Mouse (Mus musculus) embryonic facial prominence, embryonic 14.5 days (tissue): ENCODE data around the gene Mamstr. TPM values are rescaled to one million over a fixed set of nuclear protein-coding genes. Genes with fewer than 3 reads are reported as not detected.
A peak's percentile ranks its signal among the peaks of the same experiment; 100 is the strongest.
"Not testable (repeated sequence)": the region's sequence is repeated elsewhere in the genome, so short reads cannot be mapped to it uniquely, and the experiment has no call there.

Source experiments
- ATAC-seq: fragments of 200-750 bp; cut with Nextera tagmentation; 2 replicates; pipeline ENCODE4 v1.8.0; 2017; ENCODE audit warnings: low read depth, moderate number of reproducible peaks, moderate TSS enrichment
- DNase-seq: peaks from one replicate; pipeline ENCODE4 v3.0.0-alpha.2; 2015; ENCODE audit warnings: low spot score
- H3K27ac ChIP-seq: fragments of 300-500 bp; sonication (generic); replicated peaks from 2 replicates; pipeline ENCODE4 v1.5.1; 2014; ENCODE audit warnings: low read depth, mild to moderate bottlenecking, low read length, moderate library complexity
- H3K27me3 ChIP-seq: fragments of 300-500 bp; sonication (generic); replicated peaks from 2 replicates; pipeline ENCODE4 v1.6.1; 2014; ENCODE audit warnings: low read length; ENCODE audit not compliant: control insufficient read depth, insufficient read depth
- H3K36me3 ChIP-seq: fragments of 300-500 bp; sonication (generic); 2 replicates; pipeline ENCODE4 v1.6.1; 2014; ENCODE audit warnings: low read length, mixed read lengths; ENCODE audit not compliant: control insufficient read depth, insufficient read depth
- H3K4me1 ChIP-seq: fragments of 300-500 bp; sonication (generic); 2 replicates; pipeline ENCODE4 v1.6.1; 2014; ENCODE audit warnings: antibody characterized with exemption, low read length; ENCODE audit not compliant: control insufficient read depth, insufficient read depth
- H3K4me2 ChIP-seq: fragments of 300-500 bp; sonication (generic); 2 replicates; pipeline ENCODE4 v1.6.1; 2014; ENCODE audit warnings: low read depth, mild to moderate bottlenecking, low read length, moderate library complexity, mixed read lengths
- H3K4me3 ChIP-seq: fragments of 300-500 bp; sonication (generic); 2 replicates; pipeline ENCODE4 v1.5.1; 2014; ENCODE audit warnings: low read depth, mild to moderate bottlenecking, low read length
- H3K9ac ChIP-seq: fragments of 300-500 bp; sonication (generic); 2 replicates; pipeline ENCODE4 v1.6.1; 2014; ENCODE audit warnings: low read depth, mild to moderate bottlenecking, low read length, moderate library complexity, mixed read lengths
- H3K9me3 ChIP-seq: fragments of 300-500 bp; sonication (generic); 2 replicates; pipeline ENCODE4 v1.6.1; 2016; ENCODE audit warnings: low read length; ENCODE audit not compliant: control insufficient read depth
- WGBS: fragments of 180-500 bp; shearing (Covaris S2); extraction: QIAGEN DNeasy Blood & Tissue Kit; methylation state at CpG from one replicate; pipeline ENCODE4 v1.1.7; 2014; 5-methylcytosine and 5-hydroxymethylcytosine counted together
- polyA plus RNA-seq: library from polyadenylated mRNA; unstranded; fragments of >200 nt; fragmentation: Nextera tagmentation; extraction: Ambion mirVana; gene quantifications from 2 replicates; pipeline ENCODE4 v1.2.1, GENCODE M21; 2014

Mamstr gene
- polyA plus RNA-seq, 1 experiment from 2014 or later, result 28.8 TPM

GRCm38 (mm10) chr7:45654424-45655047, 14.8 kb downstream of the Mamstr start:
- no peak overlapping the region for H3K4me3 ChIP-seq
- H3K9me3 ChIP-seq, result 0 out of 2 replicates have a peak, but pooled peaks cover 6% of the 10 kb centered on the region
- no peaks in the 10 kb centered on the region for H3K27me3 ChIP-seq
- ATAC-seq, result peak; percentile 73
- H3K4me1 ChIP-seq, result no peaks in the 10 kb centered on the region
- H3K9ac ChIP-seq, result no peak overlapping the region
- peak overlapping the region; percentile 36; the same call in 1 of the 2 replicates for H3K27ac ChIP-seq
- H3K4me2 ChIP-seq, result peak overlapping the region; percentile 34
- peak; percentile 70 for DNase-seq
- WGBS, result 28% methylated on average over 17 of the region's 17 CpGs
- H3K36me3 ChIP-seq, result no peaks in the 10 kb centered on the region

GRCm38 (mm10) chr7:45660746-45661478, 21.1 kb downstream of the Mamstr start:
- Histone ChIP-seq H3K27me3 (no peaks in the 10 kb centered on the region), H3K36me3 (no peaks in the 10 kb centered on the region), H3K4me1 (peaks cover 9% of the 10 kb centered on the region; the same call in 1 of the 2 replicates), H3K9ac (no peak overlapping the region), H3K4me3 (no peak overlapping the region), H3K9me3 (0 out of 2 replicates have a peak, but pooled peaks cover 6% of the 10 kb centered on the region), H3K4me2 (no peak overlapping the region), H3K27ac (no peak overlapping the region)
- ATAC-seq (no peak), DNase-seq (no peak)
- 72% methylated on average over 11 of the region's 11 CpGs for WGBS

DNA sequence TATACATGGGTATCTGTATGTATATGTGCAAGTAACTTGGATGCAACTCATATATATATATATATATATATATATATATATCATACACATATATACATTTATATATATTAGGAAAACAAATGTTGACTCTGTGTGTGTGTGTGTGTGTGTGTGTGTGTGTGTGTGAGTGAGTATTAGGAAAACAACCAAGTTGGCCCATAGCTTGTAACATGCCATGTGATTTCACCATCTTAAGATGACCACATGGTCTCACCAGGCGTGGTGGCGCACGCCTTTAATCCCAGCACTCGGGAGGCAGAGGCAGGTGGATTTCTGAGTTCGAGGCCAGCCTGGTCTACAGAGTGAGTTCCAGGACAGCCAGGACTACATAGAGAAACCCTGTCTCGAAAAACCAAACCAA, 21.9 kb downstream of the Mamstr start:
- not testable (repeated sequence) for H3K4me3 ChIP-seq, DNase-seq, H3K9ac ChIP-seq, ATAC-seq, H3K36me3 ChIP-seq, H3K4me2 ChIP-seq, H3K27ac ChIP-seq, H3K9me3 ChIP-seq, H3K27me3 ChIP-seq, H3K4me1 ChIP-seq
- 90% methylated on average over 6 of the region's 6 CpGs for WGBS

GRCm38 (mm10) chr7:45665303-45666138, 25.7 kb downstream of the Mamstr start:
- peak; percentile 59 for DNase-seq
- Histone ChIP-seq H3K4me2 (no peak overlapping the region), H3K9ac (peak overlapping the region; percentile 30; the same call in 1 of the 2 replicates), H3K4me1 (peaks cover 9% of the 10 kb centered on the region; the same call in 1 of the 2 replicates), H3K27me3 (no peaks in the 10 kb centered on the region), H3K36me3 (no peaks in the 10 kb centered on the region), H3K4me3 (no peak overlapping the region), H3K9me3 (no peaks in the 10 kb centered on the region), H3K27ac (no peak overlapping the region)
- peak; percentile 68 for ATAC-seq
- 47% methylated on average over 13 of the region's 13 CpGs for WGBS

DNA sequence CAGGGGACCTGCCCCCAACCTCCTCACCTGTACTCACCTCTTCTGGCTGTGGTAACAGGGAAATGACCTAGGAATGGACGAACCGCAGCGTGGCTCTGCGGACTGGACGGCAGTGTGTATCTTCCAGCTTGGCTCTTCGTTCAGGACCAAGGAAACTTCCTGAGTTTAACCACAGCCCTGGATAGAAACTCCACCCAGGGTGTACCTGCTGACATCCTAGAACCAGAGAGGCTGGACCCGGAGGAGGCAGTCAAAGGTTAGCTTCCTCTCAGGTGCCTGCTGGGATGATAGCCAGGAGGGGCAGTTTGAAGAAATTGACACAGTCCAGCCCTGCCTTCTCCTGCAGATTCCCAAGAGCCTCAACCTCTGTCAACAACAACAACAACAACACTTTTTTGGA, 26.4 kb downstream of the Mamstr start, which contains the start of gene Fut2:
Gene Fut2 (minus strand): TSS at position 234 of the 400 bp plus-strand sequence.
- no peak within 1 kb of the TSS for H3K4me2 ChIP-seq
- WGBS, result 77% methylated on average over 7 of the region's 7 CpGs
- H3K9ac ChIP-seq, result peak within 1 kb of the TSS; percentile 30; the same call in 1 of the 2 replicates

GRCm38 (mm10) chr7:45667761-45668160, 28.0 kb downstream of the Mamstr start:
- no peak overlapping the region for H3K4me2 ChIP-seq
- no peaks in the 10 kb centered on the region for H3K27me3 ChIP-seq
- 68% methylated on average over 14 of the region's 14 CpGs for WGBS
- no peak overlapping the region for H3K4me3 ChIP-seq
- peak; percentile 69 for DNase-seq
- no peak overlapping the region for H3K27ac ChIP-seq
- H3K9me3 ChIP-seq, result no peaks in the 10 kb centered on the region
- no peaks in the 10 kb centered on the region for H3K36me3 ChIP-seq
- peaks cover 9% of the 10 kb centered on the region; the same call in 1 of the 2 replicates for H3K4me1 ChIP-seq
- no peak for ATAC-seq
- H3K9ac ChIP-seq, result no peak overlapping the region

More for the DNA sequence above, 26.4 kb downstream of the Mamstr start, which contains the start of gene Fut2:
- Histone ChIP-seq H3K27me3 (no peaks in the 10 kb centered on the region), H3K27ac (no peak within 1 kb of the TSS), H3K36me3 (no peaks in the 10 kb centered on the region), H3K4me1 (peaks cover 9% of the 10 kb centered on the region; the same call in 1 of the 2 replicates), H3K9me3 (no peaks in the 10 kb centered on the region), H3K4me3 (no peak within 1 kb of the TSS)
- DNase-seq (no peak), ATAC-seq (no peak)

GRCm38 (mm10) chr7:45668921-45669320, 29.1 kb downstream of the Mamstr start:
- Histone ChIP-seq H3K9ac (no peak overlapping the region), H3K4me3 (no peak overlapping the region), H3K4me2 (no peak overlapping the region), H3K27me3 (no peaks in the 10 kb centered on the region), H3K9me3 (no peaks in the 10 kb centered on the region), H3K4me1 (peaks cover 9% of the 10 kb centered on the region; the same call in 1 of the 2 replicates), H3K27ac (no peak overlapping the region), H3K36me3 (no peaks in the 10 kb centered on the region)
- 94% methylated on average over 9 of the region's 9 CpGs for WGBS
- ATAC-seq (no peak), DNase-seq (no peak)

DNA sequence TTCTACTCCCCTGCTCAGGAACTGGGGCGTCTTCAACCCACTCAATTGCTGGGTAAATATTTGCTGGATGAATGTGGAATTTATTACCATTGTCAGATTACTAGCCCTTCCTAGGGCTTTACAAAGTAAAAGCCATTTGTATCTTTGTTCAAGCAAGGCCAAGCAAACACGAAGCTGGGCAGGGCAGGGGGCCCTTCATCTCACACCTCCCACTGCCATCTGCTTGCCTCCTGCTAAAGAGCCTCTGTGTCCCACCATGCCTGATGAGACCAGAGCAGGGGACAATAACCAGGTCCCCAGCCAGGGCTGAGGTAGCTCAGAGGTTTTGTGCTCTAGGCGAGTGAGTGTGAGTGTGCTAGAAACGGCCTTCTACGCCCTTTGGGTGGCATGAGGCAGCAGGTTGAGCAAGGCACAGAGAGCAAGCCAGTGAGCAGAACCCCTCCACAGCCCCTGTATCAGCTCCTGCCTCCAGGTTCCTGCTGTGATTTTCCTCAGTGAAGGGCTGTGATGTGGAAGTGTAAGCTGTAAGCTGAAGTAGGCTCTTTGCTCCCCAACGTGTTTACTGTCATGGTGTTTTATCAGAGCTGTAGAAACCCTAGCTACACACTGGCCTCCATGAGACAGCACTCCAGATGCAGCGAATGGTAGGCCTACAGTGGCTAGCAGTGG, 38.0 kb downstream of the Mamstr start:
- DNase-seq, result no peak
- 81% methylated on average over 7 of the region's 7 CpGs for WGBS
- Histone ChIP-seq H3K36me3 (no peaks in the 10 kb centered on the region), H3K27ac (no peak overlapping the region), H3K9me3 (no peaks in the 10 kb centered on the region), H3K4me2 (no peak overlapping the region), H3K27me3 (no peaks in the 10 kb centered on the region), H3K4me1 (peaks cover 6% of the 10 kb centered on the region; the same call in 1 of the 2 replicates), H3K4me3 (no peak overlapping the region), H3K9ac (no peak overlapping the region)
- no peak for ATAC-seq
